Mouse (Mus musculus): ENCODE results near the gene Ddb2.

The Ddb2 gene

DNA sequence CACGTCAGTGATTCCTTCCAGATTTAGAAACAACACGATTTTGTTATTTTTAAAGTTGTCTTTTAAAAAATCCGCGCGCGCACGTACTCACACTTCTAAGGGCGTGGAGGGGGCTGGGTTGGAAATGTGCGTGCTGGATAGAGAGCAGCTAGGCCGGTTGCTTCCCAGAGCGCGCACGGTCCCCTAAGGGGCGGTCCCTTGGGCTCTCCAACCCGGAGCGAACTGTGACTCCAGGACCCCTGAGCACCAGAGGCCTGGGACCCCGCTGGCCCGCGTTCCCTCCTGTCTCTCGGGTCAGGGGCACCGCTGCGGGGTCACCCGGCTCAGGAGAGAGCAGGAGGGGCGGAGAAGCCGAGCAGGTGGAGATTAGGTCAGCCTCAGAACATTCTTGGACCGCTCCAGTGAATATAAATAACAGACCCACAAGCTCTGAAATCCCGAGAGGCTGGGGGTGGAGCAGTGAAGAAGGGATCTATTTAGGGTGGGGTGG is 18.9 kb upstream of the Ddb2 start, which contains the start of gene Pacsin3:
Gene Pacsin3 (plus strand): TSS at position 294 of the 490 bp plus-strand sequence.
- no peak for DNase-seq (ENCODE audit: low read depth)

- no peak for DNase-seq (ENCODE audit: low read depth)
These were observed 18.1 kb upstream of the Ddb2 start for GRCm38 (mm10) chr2:91254725-91255380.

DNA sequence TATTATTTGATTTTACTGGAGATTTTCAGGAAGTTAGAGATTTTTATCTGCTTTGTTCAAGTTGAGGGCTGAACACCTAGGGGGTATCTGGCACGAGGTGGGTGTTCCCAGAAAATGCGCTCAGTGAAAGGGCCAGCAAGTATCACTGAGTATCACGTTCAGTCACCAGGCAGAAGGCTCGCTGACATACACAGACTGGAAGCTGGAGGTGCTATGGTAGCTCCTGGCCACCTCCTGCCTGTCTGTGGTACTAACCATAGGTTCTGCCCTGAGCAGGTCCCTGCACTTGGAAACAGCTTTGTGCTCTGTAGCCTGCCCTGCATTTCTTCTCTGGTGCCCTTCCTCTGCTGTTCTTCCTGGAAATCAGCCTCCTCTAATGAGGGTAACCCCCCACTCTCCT is 15.7 kb upstream of the Ddb2 start:
- DNase-seq (ENCODE audit: low read depth), result no peak

DNA sequence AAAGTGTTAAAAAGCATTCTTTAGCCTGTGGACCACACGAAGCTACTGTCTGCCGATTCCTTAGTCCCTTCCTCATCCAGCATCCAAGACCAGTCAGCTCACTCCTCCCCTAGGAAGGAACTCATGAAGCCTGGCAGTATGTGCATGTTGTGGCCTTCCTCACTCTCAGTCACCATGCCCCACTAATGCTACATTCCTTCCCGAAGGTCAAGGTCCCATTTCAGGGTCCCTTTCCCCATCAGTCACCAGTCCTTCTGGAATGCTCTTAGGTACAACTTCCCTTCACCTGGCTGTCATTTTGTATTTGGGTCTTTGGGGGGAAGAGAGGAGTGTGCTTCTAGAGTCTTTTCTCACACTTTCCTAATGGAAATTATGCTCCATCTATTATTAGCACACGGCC is 15.2 kb upstream of the Ddb2 start:
- DNase-seq (ENCODE audit: low read depth), result no peak

DNA sequence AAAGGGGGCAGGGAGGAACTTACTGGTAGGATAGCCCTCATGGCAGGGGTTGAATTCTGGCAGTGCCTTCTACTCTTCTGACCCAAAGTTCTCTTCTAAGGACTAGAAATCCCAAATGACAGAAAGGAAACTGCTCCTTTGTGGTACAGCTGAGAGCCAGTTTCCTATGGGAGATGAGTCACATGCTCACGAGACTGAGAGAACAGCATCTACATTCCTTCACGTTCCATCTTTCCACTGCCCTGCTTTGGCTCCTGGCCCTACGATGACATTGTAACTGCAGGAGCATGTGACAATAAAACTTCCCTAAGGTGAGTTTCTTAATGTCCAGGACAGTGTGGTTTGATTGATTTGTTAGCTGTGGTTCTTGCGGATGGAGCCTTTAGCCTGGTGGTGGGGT is 11.6 kb upstream of the Ddb2 start:
- DNase-seq (ENCODE audit: low read depth), result no peak

DNA sequence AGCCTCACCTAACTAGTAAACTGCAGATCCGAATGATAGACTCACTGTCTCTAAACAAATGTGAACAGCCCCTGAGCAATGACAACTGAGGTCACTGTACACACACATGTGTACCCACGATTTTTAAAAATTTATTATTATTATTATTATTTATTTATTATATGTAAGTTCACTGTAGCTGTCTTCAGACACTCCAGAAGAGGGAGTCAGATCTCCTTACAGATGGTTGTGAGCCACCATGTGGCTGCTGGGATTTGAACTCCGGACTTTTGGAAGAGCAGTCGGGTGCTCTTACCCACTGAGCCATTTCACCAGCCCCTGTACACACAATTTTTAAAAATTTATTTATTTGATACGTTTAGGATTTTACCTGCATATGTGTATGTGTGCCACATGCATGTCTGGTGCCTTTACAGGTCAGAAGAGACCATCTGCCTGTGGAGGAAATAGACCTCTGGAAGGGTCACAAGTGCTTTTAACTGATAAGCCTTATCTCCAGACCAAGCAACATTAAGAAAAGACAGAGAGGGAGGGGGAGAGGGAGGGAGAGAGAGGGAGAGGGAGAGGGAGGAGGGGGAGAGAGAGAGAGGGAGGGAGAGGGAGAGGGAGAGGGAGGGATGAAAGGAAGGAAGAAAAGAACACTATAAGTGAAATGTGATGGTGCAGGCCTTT is 7.9 kb upstream of the Ddb2 start:
- DNase-seq (ENCODE audit: low read depth), result no peak

DNA sequence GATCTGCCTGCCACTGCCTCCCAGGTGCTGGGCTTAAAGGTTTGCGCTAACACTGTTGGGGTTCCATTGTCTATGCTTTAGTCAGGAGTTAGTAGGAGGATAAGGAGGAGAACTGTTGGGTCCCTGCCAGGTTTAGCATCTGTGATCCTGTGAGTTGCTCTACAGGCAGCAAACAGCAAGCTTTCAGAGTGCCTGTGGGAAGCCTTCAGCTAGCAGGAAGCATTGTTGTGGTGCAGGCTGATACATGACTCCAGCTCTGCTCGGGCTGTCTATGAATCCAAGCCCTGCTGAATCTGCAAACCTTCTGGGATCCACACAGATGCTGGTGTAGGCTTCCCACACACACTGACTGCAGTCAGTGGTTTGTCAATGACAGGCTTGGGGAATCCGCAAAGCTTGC is 6.6 kb upstream of the Ddb2 start:
- no peak for DNase-seq (ENCODE audit: low read depth)

DNA sequence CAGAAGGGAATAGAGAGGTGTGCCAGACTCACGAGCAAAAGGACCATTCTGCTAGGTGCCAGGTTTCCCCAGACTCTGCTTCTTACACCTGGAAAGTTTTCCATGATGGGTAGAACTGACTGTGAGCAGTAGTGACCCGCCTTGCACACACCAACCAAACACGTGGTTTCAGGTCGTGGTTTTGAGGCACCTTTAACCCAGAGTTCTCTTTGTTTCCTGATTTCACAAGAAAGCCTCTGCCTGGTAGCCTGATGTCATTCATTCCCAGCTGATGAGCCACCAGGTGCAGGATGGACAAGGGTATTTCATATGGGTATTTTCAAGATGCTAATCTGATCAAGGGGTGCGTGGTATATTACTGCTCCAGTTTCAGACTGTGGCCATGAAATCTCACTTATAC is 5.8 kb upstream of the Ddb2 start:
- DNase-seq (ENCODE audit: low read depth), result no peak

DNA sequence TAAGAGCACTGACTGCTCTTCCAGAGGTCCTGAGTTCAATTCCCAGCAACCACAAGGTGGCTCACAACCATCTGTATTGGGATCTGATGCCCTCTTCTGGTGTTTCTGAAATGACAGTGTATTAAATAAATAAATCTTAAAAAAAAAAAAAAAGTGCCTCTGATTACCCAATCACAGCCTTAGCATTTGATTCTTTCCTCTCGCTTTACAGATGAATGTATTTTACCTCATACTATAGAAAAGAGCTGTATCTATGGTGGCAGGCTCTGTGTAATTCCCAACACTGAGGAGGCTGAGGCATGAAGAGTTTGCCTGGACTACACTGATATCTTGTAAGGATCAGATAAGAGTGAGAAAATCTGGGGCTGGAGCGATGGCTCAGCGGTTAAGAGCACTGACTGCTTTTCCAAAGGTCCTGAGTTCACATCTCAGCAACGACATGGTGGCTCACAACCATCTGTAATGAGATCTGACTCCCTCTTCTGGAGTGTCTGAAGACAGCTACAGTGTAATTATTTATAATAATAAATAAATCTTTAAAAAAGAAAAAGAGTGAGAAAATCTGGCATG is 814 bp upstream of the Ddb2 start:
- peak; percentile 36 for DNase-seq (ENCODE audit: low read depth)

GRCm38 (mm10) chr2:91229735-91230134 is 7.0 kb downstream of the Ddb2 start:
- no peak for DNase-seq (ENCODE audit: low read depth)

DNA sequence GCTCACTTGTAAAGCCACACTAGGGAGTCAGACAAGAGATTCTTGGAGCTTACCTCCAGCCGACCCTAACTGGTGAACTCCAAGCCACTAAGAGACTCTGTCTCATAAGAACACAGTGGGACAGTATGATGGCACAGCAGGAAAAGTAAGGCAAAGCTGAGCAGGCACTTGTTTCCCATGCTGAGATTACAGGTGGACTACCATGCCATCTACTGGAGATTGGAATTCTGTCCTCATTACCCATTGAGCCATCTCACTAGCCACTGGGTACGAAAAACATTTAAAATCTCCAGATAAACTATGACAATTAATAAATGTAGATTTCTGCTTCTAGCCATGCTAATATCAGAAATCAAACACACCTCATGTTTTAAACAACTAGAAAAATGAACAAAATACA is 13.2 kb downstream of the Ddb2 start:
- no peak for DNase-seq (ENCODE audit: low read depth)

GRCm38 (mm10) chr2:91220501-91220900 is 16.3 kb downstream of the Ddb2 start:
- DNase-seq (ENCODE audit: low read depth), result no peak

- no peak for DNase-seq (ENCODE audit: low read depth)
These were observed 19.8 kb downstream of the Ddb2 start for GRCm38 (mm10) chr2:91217032-91217431.

DNA sequence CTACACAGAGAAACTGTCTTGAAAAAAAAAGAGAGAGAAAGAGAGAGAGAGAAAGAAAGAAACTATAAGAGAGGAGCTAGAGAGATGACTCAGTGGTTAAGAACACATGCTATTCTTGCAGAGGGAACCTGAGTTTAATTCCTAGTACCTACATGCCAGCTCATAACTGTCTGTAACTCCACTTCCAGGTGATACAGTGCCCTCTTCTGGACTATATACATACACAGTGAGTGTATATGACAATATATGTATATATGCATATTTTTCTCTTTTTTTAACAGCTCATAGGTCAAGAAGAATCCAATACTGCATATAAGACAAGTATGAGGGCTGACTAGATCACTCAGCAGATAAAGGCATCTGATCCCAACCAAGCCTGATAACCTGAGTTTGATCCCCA is 23.5 kb downstream of the Ddb2 start:
- no peak for DNase-seq (ENCODE audit: low read depth)

- no peak for DNase-seq (ENCODE audit: low read depth)
These were observed 30.5 kb downstream of the Ddb2 start for GRCm38 (mm10) chr2:91206254-91206775.

- no peak for DNase-seq (ENCODE audit: low read depth)
These were observed 33.7 kb downstream of the Ddb2 start for GRCm38 (mm10) chr2:91202972-91203656.

DNA sequence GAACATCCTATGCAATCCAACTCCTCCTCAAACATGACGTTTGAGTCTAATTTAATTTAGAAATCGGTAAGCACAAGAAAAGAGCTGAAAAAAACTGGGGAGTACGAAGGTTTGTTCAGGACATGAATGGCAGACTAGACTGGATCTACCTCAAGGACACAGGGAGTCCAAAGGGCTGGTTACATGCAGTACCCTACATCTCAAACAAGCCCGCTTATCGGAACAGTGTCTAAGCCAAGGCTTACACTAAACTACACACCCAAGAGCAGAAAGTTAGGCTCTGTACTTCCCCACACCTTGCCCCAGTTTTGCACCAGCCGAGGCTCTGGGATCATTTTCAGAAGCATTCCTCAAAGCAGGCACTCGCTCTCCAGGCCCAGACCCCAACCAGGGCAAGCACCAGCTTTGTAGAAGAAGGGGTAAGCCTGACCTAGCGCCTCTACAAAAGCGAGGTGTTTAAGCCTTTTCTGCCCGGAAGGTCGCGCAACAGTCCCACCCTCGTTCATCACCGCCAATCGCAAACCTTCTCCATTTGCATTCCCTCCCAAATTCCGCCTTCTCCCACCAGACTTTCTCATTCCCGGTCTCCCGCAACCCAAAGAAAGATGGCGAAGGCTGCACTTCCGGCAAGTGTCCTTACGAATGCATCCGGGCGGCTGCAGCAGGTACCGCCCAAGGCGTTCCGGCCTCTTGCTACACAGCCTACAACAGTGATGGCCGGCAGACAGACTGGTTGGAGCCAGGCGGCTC is 34.4 kb downstream of the Ddb2 start, which contains the start of the genes Nr1h3 and Acp2:
Gene Nr1h3 (minus strand): TSS at position 613 of the 750 bp plus-strand sequence.
Gene Acp2 (plus strand): TSS at position 664 of the 750 bp plus-strand sequence.
- peak; percentile 92 for DNase-seq (ENCODE audit: low read depth)

- DNase-seq (ENCODE audit: low read depth), result no peak
These were observed 37.9 kb downstream of the Ddb2 start for GRCm38 (mm10) chr2:91198888-91199287.

DNA sequence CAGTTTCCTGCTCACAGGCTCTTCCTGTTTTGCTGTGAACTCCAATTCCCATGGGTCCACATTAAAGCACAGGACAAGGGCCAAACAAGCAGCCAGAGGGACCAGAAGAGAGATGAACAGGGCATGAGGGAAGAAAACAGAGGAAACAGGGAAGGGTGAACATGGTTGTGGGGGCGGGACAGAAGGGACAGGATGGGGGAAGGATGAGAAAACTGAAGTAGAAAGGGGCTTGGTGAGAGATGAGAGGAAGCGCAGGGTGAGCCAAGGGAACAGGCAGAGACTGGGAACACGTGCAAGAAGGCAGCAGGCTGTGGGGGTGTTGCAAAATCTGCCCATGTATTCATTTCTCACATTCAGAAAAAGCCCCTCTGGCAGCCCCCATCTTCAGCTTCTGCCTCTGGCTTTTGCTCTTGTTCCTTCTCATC is 40.2 kb downstream of the Ddb2 start:
- DNase-seq (ENCODE audit: low read depth), result no peak

- no peak for DNase-seq (ENCODE audit: low read depth)
These were observed 42.0 kb downstream of the Ddb2 start for GRCm38 (mm10) chr2:91194624-91195332.

DNA sequence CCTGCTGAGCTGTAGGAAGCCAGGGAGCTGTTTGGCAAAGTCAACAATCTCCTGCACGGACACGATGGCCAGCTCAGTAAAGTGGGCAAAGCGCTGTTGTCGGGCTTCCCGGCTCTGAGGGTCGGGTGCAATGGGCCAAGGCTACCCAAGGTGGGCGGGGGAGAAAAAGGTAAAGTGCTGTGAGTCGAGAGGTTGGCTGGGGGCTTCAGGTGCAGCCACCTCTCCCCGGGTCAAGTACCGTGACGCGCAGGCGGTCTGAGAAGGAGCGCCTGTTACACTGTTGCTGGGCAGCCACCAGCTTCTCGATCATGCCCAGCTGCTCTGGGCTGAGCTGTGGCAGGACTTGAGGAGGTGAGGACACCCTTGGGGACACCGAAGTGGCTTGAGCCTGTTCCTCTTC is 46.3 kb downstream of the Ddb2 start:
- DNase-seq (ENCODE audit: low read depth), result no peak

Data from fibroblast of lung, adult 2 months (primary cell).